Mouse (Mus musculus) kidney, embryonic 16.5 days (tissue): ENCODE measurements around the gene Fis1. TPM values are rescaled to one million over a fixed set of nuclear protein-coding genes. Genes with fewer than 3 reads are reported as not detected.

Experiments used
- ATAC-seq: fragments of 200-750 bp; cut with Nextera tagmentation; 2 replicates; pipeline ENCODE4 v1.8.0; 2017; ENCODE audit warnings: moderate TSS enrichment; ENCODE audit not compliant: low FRiP score, low TSS enrichment
- H3K27ac ChIP-seq: fragments of 300-500 bp; sonication (generic); 2 replicates; pipeline ENCODE4 v1.5.1; 2014; ENCODE audit warnings: low read length
- H3K27me3 ChIP-seq: fragments of 300-500 bp; sonication (generic); 2 replicates; pipeline ENCODE4 v1.6.1; 2014; ENCODE audit warnings: low read length, control low read depth, mixed read lengths; ENCODE audit not compliant: insufficient read depth
- H3K36me3 ChIP-seq: fragments of 300-500 bp; sonication (generic); 2 replicates; pipeline ENCODE4 v1.6.1; 2014; ENCODE audit warnings: low read length, control low read depth, mixed read lengths; ENCODE audit not compliant: insufficient read depth
- H3K4me1 ChIP-seq: fragments of 300-500 bp; sonication (generic); 2 replicates; pipeline ENCODE4 v1.6.1; 2014; ENCODE audit warnings: low read length, control low read depth, mixed read lengths; ENCODE audit not compliant: insufficient read depth
- H3K4me2 ChIP-seq: fragments of 300-500 bp; sonication (generic); replicated peaks from 2 replicates; pipeline ENCODE4 v1.6.1; 2014; ENCODE audit warnings: low read depth, low read length
- H3K4me3 ChIP-seq: fragments of 300-500 bp; sonication (generic); 2 replicates; pipeline ENCODE4 v1.5.1; 2014; ENCODE audit warnings: mild to moderate bottlenecking, low read length
- H3K9ac ChIP-seq: fragments of 300-500 bp; sonication (generic); replicated peaks from 2 replicates; pipeline ENCODE4 v1.6.1; 2014; ENCODE audit warnings: low read length
- H3K9me3 ChIP-seq: fragments of 300-500 bp; sonication (generic); 2 replicates; pipeline ENCODE4 v1.6.1; 2016; ENCODE audit warnings: low read length, control low read depth
- WGBS: fragments of 180-500 bp; shearing (Covaris S2); extraction: QIAGEN DNeasy Blood & Tissue Kit; methylation state at CpG from one replicate; pipeline ENCODE4 v1.1.7; 2014; 5-methylcytosine and 5-hydroxymethylcytosine counted together
- polyA plus RNA-seq: library from polyadenylated mRNA; unstranded; fragments of >200 nt; fragmentation: Nextera tagmentation; extraction: Ambion mirVana; gene quantifications from 2 replicates; pipeline ENCODE4 v1.2.1, GENCODE M21; 2015

Fis1 gene
- 291 and 296 TPM in 2 replicates for polyA plus RNA-seq

- peak within 1 kb of the TSS; percentile 87 for H3K4me2 ChIP-seq
- H3K27ac ChIP-seq, result peak within 1 kb of the TSS; percentile 67
- peak within 1 kb of the TSS; percentile 80 for H3K4me3 ChIP-seq
- no peaks in the 10 kb centered on the region for H3K9me3 ChIP-seq
- peak within 1 kb of the TSS; percentile 76 for H3K9ac ChIP-seq
- WGBS, result 0% methylated on average over 23 of the region's 23 CpGs
- ATAC-seq, result peak; percentile 99
- H3K27me3 ChIP-seq, result no peaks in the 10 kb centered on the region
- H3K36me3 ChIP-seq, result no peaks in the 10 kb centered on the region
- H3K4me1 ChIP-seq, result peaks cover 13% of the 10 kb centered on the region
Observed at GRCm38 (mm10) chr5:136953015-136953414, at the start of gene Fis1. TSS of gene Fis1 (plus strand) at chr5:136953275.

GRCm38 (mm10) chr5:136904621-136905020 is 48.5 kb upstream of the Fis1 start:
- H3K36me3 ChIP-seq, result no peaks in the 10 kb centered on the region
- H3K9ac ChIP-seq, result no peak overlapping the region
- ATAC-seq, result no peak
- H3K4me3 ChIP-seq, result no peak overlapping the region
- H3K9me3 ChIP-seq, result peaks cover 4% of the 10 kb centered on the region; the same call in 1 of the 2 replicates
- no peak overlapping the region for H3K27ac ChIP-seq
- peaks cover 13% of the 10 kb centered on the region for H3K4me1 ChIP-seq
- no peak overlapping the region for H3K4me2 ChIP-seq
- 68% methylated on average over 3 of the region's 3 CpGs for WGBS
- no peaks in the 10 kb centered on the region for H3K27me3 ChIP-seq

- WGBS, result 59% methylated on average over 7 of the region's 7 CpGs
- no peaks in the 10 kb centered on the region for H3K36me3 ChIP-seq
- peaks cover 4% of the 10 kb centered on the region; the same call in 1 of the 2 replicates for H3K9me3 ChIP-seq
- H3K4me1 ChIP-seq, result peaks cover 13% of the 10 kb centered on the region
- no peak overlapping the region for H3K9ac ChIP-seq
- no peaks in the 10 kb centered on the region for H3K27me3 ChIP-seq
- no peak for ATAC-seq
- H3K27ac ChIP-seq, result no peak overlapping the region
- no peak overlapping the region for H3K4me2 ChIP-seq
- no peak overlapping the region for H3K4me3 ChIP-seq
Observed at GRCm38 (mm10) chr5:136905630-136906029, 47.4 kb upstream of the Fis1 start.

GRCm38 (mm10) chr5:136907587-136907986 is 45.5 kb upstream of the Fis1 start:
- H3K36me3 ChIP-seq, result peaks cover 10% of the 10 kb centered on the region
- H3K27me3 ChIP-seq, result no peaks in the 10 kb centered on the region
- peak overlapping the region; percentile 90 for H3K4me3 ChIP-seq
- H3K27ac ChIP-seq, result peak overlapping the region; percentile 24; the same call in 1 of the 2 replicates
- WGBS, result 41% methylated on average over 9 of the region's 9 CpGs
- H3K4me1 ChIP-seq, result peaks cover 13% of the 10 kb centered on the region
- H3K9me3 ChIP-seq, result peaks cover 4% of the 10 kb centered on the region; the same call in 1 of the 2 replicates
- peak overlapping the region; percentile 73 for H3K4me2 ChIP-seq
- peak overlapping the region; percentile 62 for H3K9ac ChIP-seq
- peak; percentile 23; the same call in 1 of the 2 replicates for ATAC-seq

- 9% methylated on average over 32 of the region's 32 CpGs for WGBS
- Histone ChIP-seq H3K4me2 (peak within 1 kb of the TSS; percentile 73), H3K9ac (peak within 1 kb of the TSS; percentile 77), H3K27ac (peak within 1 kb of the TSS; percentile 24; the same call in 1 of the 2 replicates), H3K27me3 (no peaks in the 10 kb centered on the region), H3K4me3 (peak within 1 kb of the TSS; percentile 90), H3K36me3 (peaks cover 11% of the 10 kb centered on the region), H3K4me1 (peaks cover 13% of the 10 kb centered on the region), H3K9me3 (peaks cover 4% of the 10 kb centered on the region; the same call in 1 of the 2 replicates)
- ATAC-seq, result peak; percentile 97
Observed at GRCm38 (mm10) chr5:136907991-136908857, 44.9 kb upstream of the Fis1 start, which contains the start of gene Ift22. TSS of gene Ift22 (plus strand) at chr5:136908150.

- Histone ChIP-seq H3K27ac (no peak overlapping the region), H3K36me3 (peaks cover 15% of the 10 kb centered on the region), H3K9me3 (no peaks in the 10 kb centered on the region), H3K4me1 (no peaks in the 10 kb centered on the region), H3K4me3 (no peak overlapping the region), H3K4me2 (no peak overlapping the region), H3K9ac (no peak overlapping the region), H3K27me3 (no peaks in the 10 kb centered on the region)
- 84% methylated on average over 3 of the region's 3 CpGs for WGBS
- ATAC-seq, result no peak
Observed at GRCm38 (mm10) chr5:136914183-136914582, 38.9 kb upstream of the Fis1 start.

GRCm38 (mm10) chr5:136917613-136918242 is 35.3 kb upstream of the Fis1 start:
- Histone ChIP-seq H3K27me3 (no peaks in the 10 kb centered on the region), H3K4me1 (peaks cover 7% of the 10 kb centered on the region; the same call in 1 of the 2 replicates), H3K4me3 (no peak overlapping the region), H3K36me3 (peaks cover 5% of the 10 kb centered on the region; the same call in 1 of the 2 replicates), H3K9ac (no peak overlapping the region), H3K9me3 (no peaks in the 10 kb centered on the region), H3K4me2 (no peak overlapping the region), H3K27ac (no peak overlapping the region)
- 94% methylated on average over 8 of the region's 8 CpGs for WGBS
- ATAC-seq, result no peak

- H3K4me1 ChIP-seq, result peaks cover 7% of the 10 kb centered on the region; the same call in 1 of the 2 replicates
- WGBS, result 3% methylated on average over 38 of the region's 38 CpGs
- no peaks in the 10 kb centered on the region for H3K9me3 ChIP-seq
- H3K36me3 ChIP-seq, result no peaks in the 10 kb centered on the region
- H3K4me2 ChIP-seq, result peak overlapping the region; percentile 93
- H3K27ac ChIP-seq, result 0 out of 2 replicates have a peak overlapping the region, but pooled peaks have one; percentile 21
- no peaks in the 10 kb centered on the region for H3K27me3 ChIP-seq
- peak; percentile 90 for ATAC-seq
- peak overlapping the region; percentile 75 for H3K4me3 ChIP-seq
- H3K9ac ChIP-seq, result peak overlapping the region; percentile 76
Observed at GRCm38 (mm10) chr5:136918655-136919472, 34.2 kb upstream of the Fis1 start.
